Mouse (Mus musculus): ENCODE results near the gene Slc47a1.

- TF ChIP-seq CTCF (IDR thresholded peaks at IDR 0.05) (no peak), EP300 (IDR thresholded peaks at IDR 0.05) (no peak)
These were observed 80.8 kb downstream of the Slc47a1 start for GRCm38 (mm10) chr11:61297326-61297725.
